Mouse (Mus musculus) bone marrow, adult 2 months (tissue): ENCODE data around the gene Grik2.

Experiments
- CTCF ChIP-seq: fragments of 200-500 bp; IDR thresholded peaks from 2 replicates; pipeline ENCODE4 v1.5.1; 2011; ENCODE audit warnings: low read length, control low read depth; ENCODE audit not compliant: control insufficient read depth, insufficient read depth
- POLR2A ChIP-seq: fragments of 200-500 bp; IDR thresholded peaks from 2 replicates; pipeline ENCODE4 v1.6.1; 2011; ENCODE audit warnings: low read depth, mild to moderate bottlenecking, control low read depth, low read length, borderline replicate concordance; ENCODE audit not compliant: control insufficient read depth

- no peak for TF ChIP-seq CTCF
- TF ChIP-seq POLR2A: no peak
Observed at GRCm38 (mm10) chr10:49782741-49783691, 5.5 kb downstream of the Grik2 start.
